Mouse (Mus musculus): Measurements from ENCODE around the gene Pfn1.

Pfn1 gene

GRCm38 (mm10) chr11:70654198-70654922 lies at the start of gene Pfn1:
Gene Pfn1 (minus strand): TSS chr11:70654644.
- peak; percentile 89 for DNase-seq

GRCm38 (mm10) chr11:70702781-70703180 lies 48.3 kb upstream of the Pfn1 start:
- DNase-seq = no peak

GRCm38 (mm10) chr11:70701984-70702733 lies 47.7 kb upstream of the Pfn1 start:
- DNase-seq = no peak

- DNase-seq = peak; percentile 26
Measured at GRCm38 (mm10) chr11:70701221-70701955, 46.9 kb upstream of the Pfn1 start.

GRCm38 (mm10) chr11:70700613-70701012 lies 46.2 kb upstream of the Pfn1 start:
- DNase-seq = peak; percentile 74

GRCm38 (mm10) chr11:70699722-70700556 lies 45.5 kb upstream of the Pfn1 start, which contains the start of the genes Inca1 and Kif1c:
Gene Inca1 (minus strand): TSS chr11:70700155.
Gene Kif1c (plus strand): TSS chr11:70700548.
- DNase-seq = peak; percentile 98

- DNase-seq = no peak
Measured at GRCm38 (mm10) chr11:70699051-70699450, 44.6 kb upstream of the Pfn1 start.

GRCm38 (mm10) chr11:70697376-70697775 lies 42.9 kb upstream of the Pfn1 start:
- peak; percentile 39 for DNase-seq

GRCm38 (mm10) chr11:70693504-70693903 lies 39.1 kb upstream of the Pfn1 start:
- DNase-seq = no peak

- no peak for DNase-seq
Measured at GRCm38 (mm10) chr11:70689578-70689977, 35.1 kb upstream of the Pfn1 start.

GRCm38 (mm10) chr11:70688372-70688771 lies 33.9 kb upstream of the Pfn1 start:
- DNase-seq = no peak

- DNase-seq = peak; percentile 95
Measured at GRCm38 (mm10) chr11:70687601-70688199, 33.3 kb upstream of the Pfn1 start, which contains the start of gene Camta2. Gene Camta2 (minus strand): TSS chr11:70688105.

- no peak for DNase-seq
Measured at GRCm38 (mm10) chr11:70686901-70687566, 32.6 kb upstream of the Pfn1 start.

GRCm38 (mm10) chr11:70683640-70684039 lies 29.2 kb upstream of the Pfn1 start:
- no peak for DNase-seq

- peak; percentile 46 for DNase-seq
Measured at GRCm38 (mm10) chr11:70681897-70682581, 27.6 kb upstream of the Pfn1 start.

- no peak for DNase-seq
Measured at GRCm38 (mm10) chr11:70681170-70681569, 26.7 kb upstream of the Pfn1 start.

- DNase-seq = no peak
Measured at GRCm38 (mm10) chr11:70679894-70680293, 25.4 kb upstream of the Pfn1 start.

GRCm38 (mm10) chr11:70679361-70679760 lies 24.9 kb upstream of the Pfn1 start:
- DNase-seq = no peak

GRCm38 (mm10) chr11:70678576-70678975 lies 24.1 kb upstream of the Pfn1 start:
- DNase-seq = no peak

GRCm38 (mm10) chr11:70678092-70678491 lies 23.6 kb upstream of the Pfn1 start:
- peak; percentile 3 for DNase-seq

- no peak for DNase-seq
Measured at GRCm38 (mm10) chr11:70674501-70674900, 20.1 kb upstream of the Pfn1 start.
